Mouse (Mus musculus) lung, postnatal 4 days (tissue): ENCODE results near the gene Ubr2.
A peak's percentile ranks its signal among the peaks of the same experiment; 100 is the strongest.

Source experiments
- DNase-seq, 2 experiments: peaks; one replicate each; pipeline ENCODE4 v3.0.0; 2021

Ubr2 gene

DNA sequence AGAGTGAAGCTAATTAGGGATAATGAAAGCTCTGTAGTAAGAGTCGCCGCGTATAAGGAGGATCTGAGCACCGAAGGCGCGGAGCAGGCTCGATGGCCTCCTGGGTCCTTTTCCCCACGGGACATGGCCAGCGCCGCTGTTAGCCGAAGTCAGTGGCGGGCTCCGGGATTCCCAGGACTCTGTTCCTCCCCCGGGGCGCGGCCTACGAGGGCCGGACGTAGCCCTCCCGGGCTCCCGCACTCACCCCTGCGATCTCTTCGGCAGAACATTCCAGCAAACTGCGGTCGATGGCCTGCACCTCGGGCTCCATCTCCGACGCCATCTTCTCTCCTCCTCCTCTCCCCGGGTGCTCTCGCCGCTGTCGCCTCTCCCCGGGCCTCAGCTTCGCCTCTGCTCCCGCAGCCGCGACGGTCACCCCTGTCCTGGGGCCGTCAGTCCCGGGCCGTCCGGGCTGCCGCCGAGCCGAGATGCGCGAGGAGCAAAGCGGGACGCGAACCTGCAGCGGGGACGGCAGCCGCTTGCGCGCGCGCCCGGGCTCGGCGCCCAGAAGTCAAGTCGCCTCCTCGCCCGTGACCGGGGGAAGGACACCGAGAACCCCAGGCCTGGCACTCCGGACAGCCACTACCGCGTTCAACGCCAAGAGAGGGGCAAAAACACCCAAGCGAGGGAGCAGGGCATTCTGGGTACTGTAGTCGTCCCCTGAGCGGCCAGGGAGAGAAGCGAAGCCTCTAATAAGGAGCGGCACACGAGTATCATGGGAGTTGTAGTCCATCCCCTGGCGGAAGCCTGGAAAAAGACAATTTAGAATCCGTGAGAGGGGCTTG, at the start of gene Ubr2:
Gene Ubr2, minus strand, starts transcription at position 659 of the 824 bp plus-strand sequence.
- DNase-seq: peak; percentile 93 to 94

DNA sequence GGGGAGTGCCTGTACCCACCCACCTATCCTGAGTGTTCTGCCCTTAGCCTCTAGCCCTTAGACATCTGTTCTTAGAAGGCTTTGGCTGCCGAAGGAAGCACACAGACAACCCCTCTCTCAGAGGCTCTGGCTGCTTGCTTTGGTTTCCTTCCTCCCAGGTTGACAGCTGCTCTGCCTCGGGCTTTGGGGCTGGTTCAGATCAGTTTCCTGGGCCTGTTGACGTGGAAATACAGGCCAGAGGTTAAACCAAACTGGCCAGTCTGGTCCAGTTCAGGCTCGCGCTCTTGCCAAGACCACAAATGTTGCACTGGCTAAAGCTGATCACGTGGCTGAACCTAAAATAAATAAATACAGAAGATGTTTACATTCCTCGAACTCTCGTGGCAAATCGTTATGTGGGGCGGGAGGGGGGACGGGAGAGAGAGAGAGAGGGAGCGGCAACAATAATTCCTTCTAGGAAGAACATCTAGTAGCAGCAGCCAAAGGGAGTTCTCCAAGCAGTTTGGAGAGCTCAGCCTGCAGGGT, 49.5 kb upstream of the Ubr2 start:
- peak; percentile 74 to 89 for DNase-seq

DNA sequence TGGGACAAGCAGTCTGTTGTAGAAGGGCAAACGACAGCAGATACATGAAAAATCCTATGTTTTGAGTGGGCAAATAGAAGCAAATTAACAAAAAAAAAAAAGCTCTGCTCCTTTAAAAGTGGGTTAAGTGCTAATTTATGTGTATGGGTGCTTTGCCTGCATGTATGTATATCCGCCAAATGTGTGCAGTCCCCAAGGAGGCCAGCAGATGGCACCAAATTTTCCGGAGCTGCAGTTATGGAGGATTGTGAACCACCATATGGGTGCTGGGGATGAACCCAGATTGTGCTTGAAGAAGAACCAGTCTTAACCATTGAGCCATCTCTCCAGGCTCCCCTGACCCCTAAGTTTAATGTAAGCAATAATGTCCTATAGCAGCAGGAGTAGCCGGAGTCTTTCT, 47.6 kb upstream of the Ubr2 start:
- no peak for DNase-seq

DNA sequence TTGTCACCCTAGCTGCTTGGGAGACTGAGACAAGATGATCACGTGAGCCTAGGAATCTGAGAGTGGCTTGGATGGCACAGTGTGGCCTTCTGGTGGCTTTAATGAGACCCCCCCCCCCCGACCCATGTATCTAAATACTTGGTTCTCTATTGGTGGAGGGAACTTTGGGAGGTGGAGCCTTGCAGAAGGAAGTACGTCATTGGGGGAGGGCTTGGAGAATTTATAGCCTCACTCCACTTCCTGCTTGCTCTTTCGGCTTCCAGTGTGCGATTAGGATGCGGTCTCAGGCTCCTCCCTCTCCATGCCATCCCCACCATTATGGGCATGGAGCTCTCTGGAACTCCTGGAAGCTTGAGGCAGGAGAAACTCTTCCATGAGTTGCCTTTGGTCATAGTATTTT, 46.1 kb upstream of the Ubr2 start:
- no peak for DNase-seq

DNA sequence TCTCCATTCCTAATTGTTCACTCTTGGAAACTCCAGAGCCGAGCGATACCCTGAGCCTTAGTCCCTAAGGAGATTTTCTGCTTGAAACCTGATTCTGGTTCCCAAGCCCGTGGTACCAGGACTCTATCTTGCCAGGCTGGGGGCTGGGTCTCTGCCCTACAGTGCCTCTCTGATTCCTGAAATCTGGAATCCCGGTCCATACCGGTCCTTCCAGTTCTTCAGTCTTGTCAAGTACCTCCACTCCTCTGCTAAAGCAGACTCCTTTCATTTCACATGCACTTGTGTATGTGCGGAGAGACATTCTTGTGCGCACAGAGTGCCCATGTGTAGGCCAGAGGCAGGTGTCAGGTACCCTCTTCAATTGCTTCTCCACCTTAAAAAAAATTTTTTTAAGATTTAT, 44.8 kb upstream of the Ubr2 start:
- DNase-seq: peak in 1 of 2 experiments; percentile 19

DNA sequence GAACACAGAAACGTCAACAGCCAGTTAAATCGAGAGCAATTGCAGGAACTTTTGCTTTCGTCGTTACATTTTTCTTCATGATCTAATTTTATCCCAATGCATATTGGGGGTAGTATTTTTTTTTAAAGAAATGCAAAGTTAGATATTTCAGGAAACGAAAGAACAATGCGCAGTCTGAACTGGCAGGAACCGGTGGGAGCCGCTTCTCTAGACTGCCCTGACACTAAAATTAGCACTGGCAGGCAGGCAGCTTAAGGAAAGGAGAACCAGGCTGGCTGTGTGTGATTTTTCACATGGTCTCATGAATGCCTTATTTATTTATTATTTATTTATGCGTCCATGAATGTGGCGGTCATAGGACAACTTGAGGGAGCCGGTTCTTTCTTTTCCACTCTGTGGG, 44.3 kb upstream of the Ubr2 start:
- DNase-seq: peak in 1 of 2 experiments; percentile 18

DNA sequence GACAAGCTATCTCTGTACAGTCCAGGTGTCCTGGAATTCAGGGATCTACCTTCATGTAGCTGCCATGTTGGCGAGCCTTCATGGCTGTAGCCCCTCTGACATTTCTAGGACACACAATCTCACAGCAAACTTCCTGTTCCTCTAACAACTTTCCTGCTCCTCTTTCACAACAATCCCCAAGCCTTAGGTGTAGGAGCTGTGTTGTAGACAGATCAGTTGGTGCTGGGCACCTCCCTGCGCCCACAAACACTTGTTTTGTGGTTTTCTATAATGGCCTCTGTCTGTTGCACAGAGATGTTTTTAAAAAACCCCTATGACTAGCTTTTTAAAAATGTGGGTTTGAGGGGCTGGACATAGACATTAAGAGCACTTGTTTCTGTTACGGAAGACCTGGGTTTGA, 40.3 kb upstream of the Ubr2 start:
- no peak for DNase-seq

DNA sequence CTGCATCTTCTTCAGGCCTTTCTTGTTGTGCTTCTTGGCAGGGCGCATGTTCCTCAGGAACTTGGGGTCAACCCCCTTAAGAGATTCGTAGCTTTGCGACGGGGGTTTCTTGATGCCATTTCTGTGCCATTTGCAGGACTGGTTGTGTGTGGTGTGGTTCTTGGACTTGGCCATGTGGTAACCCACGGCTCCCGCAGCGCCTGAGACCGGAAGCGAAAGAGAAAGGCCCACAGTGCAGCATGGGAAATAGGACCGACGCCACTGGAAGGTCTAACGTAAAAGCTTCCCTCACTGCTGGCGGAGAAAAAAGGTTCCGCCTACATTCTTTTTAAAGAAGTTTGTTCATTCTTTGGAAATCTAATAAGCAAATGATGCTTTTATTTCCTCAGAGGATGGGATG, 32.5 kb upstream of the Ubr2 start:
- no peak for DNase-seq

DNA sequence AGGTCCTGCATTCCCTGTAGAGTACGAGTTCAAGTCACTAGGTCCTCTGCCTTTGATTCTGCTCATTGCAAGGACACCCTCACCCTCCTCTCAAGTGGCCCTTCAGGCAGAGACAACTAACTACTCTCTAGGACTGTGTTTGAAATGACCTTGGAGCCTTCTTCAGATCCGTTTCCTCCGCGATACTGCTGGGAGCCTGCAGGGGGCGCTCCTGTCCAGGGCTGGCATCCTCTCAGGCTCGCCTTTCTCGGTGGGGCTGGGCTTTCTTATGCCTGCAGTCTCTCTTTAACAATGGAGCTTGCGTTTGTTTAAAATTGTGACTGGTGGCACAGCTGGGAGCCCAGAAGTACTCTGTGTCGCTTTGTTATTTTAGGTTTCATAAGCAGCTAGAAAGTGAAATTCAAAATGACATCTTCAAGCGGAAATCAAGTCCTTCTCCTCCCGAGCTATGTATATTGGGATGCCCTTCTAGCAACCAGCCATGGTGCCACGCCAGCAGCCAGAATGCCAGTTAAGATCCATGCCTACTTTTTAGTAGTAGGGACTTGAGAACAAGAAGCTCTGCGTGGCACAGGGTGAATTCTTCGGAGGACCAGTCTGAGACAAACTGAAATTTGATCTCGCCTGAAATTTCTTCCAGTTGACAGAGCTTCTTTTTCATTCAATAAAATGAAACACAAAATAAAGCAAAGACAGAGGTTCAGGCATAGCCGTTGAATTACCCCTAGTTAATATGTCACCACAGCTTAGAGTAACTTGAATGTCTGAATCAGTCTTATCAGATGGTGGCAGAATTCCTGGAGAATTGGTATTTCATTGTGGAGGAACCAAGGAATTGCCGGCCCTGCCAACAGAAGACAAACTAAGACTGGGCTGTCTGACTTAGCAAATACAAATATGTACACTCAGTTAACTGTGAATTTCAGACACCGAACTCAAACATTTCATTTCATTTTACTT, 28.8 kb upstream of the Ubr2 start:
- DNase-seq: peak; percentile 85 to 91

DNA sequence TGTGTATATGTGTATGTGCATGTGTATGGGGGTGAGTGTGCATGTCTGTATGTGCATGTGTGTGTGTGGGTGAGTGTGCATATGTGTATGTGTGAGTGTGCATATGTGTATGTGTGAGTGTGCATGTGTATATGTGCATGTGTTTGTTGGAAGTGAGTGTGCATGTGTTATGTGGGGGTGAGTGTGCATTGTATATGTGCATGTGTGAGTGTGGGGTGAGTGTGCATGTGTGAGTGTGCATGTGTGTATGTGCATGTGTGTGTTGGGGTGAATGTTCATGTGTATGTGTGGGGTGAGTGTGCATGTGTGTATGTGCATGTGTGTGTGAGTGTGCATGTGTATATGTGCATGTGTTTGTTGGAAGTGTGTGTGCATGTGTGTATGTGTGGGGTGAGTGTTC, 24.2 kb upstream of the Ubr2 start:
- DNase-seq: no peak

DNA sequence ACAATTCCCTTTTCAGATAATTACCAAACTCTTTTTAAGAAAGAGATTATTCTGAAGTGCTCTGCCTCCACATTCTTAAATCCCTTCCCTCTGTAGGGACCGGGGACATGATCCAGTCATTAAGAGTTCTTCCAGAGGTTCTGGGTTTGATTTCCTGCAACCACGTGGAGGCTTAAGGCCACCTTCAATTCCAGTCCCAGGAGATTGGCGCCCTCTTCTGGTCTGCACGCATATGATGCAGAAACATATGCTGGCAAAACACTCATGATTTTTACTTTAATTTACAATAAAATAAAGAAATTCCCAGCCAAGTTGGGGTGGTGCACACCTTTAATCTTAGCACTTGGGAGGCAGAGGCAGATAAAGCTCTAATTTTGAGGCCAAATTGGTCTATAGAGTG, 23.3 kb upstream of the Ubr2 start:
- DNase-seq: peak in 1 of 2 experiments; percentile 65

DNA sequence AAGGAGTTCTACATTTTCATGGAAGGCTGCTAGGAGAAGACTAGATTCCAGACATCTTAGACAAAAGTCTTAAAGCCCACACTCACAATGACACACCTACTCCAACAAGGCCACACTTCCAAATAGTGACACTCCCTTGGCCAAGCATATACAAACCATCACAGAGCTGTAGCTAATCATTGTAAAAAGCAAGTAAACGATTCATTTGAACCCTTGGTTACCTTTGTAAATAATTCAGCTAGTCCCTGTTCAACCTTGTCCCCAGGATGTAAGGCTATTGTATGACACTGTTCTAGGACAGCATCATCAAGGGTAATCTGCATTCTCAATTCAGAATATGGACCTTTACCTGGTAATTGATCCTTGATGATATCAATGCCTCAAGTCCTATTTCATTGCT, 14.4 kb upstream of the Ubr2 start:
- DNase-seq: no peak

DNA sequence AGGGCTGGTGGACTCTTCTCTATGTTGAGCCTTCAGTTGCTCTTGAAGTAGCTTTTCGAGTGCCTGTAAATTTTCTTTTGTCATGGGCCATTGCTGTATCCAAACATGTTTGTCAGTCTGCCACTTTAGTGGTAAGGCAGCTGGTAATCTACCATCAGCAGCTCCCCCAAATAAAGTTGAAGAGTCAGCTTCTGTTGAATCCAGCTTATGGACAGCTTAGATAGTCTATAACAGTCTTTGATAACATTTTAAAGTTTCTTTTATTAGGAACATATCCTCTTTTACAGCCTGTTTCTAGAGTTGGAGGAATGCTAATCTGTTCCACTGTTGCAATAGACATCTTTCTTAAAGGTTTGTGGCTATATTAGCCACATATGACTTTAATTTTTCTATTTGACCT, 13.0 kb upstream of the Ubr2 start:
- no peak for DNase-seq

DNA sequence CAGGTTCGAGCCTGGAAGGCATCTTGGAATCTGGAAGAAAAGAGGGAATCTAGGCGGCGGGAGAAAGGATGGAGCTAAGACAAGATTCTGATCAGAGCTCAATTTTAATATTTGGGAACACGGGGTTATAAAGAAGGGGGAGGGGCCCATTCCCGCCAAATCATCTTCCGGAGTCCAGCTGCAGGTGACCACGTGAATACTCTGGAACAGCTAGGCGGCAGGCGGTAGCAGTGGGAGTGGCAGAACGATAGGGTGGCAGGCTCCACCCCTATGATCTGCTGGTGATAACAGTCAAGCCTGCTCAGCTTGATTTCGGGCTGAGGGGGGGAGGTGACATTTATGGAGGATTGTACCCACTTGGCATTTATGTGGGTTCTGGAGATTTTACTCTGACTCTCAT, 2.5 kb upstream of the Ubr2 start:
- peak in 1 of 2 experiments; percentile 37 for DNase-seq

DNA sequence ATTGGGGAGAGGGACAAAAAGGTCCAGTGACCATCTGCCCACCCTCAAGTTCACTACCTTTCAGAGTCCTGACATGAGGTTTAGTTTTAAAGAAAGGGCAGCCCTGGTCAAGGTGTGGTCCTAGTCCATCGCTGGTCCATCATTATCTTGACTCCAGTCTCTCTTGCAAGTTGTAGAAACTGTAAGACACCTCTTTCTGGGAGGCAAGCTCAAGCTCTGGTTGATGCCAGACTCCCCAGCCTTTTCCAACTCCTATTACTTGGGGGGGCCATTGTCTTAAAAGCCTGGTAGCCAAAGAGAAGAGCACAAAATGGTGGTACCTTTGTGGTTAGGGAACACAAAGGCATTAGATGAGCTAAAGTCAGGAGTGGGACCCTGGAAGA, 1.3 kb upstream of the Ubr2 start:
- DNase-seq: no peak

DNA sequence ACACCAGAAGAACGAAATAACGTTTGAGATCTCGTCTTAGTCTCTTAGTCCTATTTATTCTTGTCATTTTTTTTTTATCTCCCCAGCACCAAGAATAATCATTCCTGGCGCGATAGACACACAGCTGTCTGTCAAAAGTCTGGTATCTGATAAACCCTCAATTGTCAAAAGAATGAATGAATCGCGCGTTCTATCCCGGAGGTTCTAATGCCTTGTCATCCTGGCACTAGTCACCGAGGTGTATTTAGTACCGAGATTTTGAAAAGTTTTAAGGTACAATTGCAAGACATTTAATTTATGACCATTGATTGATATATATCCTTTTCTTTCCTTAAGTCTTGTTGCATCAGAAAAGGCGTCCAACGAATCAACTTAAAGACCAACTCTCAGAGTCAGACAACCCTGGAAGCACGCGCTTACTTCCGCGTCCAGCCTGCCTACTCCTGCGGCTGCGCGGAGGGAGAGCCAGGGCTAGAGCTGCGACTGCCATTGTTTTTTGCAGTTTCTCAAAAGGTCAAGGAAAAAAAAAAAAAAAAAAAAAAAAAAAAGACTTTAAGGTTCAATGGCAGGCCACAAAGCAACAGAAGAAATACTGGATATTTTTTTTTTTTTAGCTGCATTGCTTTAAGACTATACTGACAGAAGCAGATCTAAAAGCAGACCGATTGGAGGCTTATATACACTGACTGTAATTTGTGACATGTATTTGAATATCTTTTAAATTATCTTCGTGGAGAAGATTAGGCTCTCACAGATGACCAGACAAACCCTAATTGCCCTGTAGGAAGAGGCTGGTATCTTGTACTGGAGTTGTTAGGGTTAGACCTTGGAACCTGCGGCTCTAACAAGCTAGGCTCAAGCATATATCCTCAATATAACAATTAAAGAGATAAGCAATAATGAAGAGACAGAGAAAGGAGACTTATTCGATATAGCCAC, 635 bp upstream of the Ubr2 start:
- DNase-seq: peak; percentile 82 to 87

DNA sequence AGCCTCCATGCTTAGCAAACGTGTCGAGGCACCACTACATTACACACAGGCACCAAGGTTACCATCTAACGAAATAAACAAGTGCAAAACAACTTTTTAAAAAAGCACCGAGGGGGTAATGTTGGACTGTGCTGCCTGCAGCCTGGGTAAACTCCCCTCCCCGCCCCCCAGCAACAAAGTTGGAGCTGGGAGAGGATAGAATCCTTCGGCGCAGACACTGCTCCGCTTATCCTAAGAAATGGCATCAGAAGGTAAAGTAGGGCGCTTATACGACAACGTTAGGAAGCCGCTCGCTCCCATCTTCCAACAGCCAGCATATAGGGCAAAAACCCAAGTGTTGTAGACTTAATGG, 834 bp downstream of the Ubr2 start:
- no peak for DNase-seq

DNA sequence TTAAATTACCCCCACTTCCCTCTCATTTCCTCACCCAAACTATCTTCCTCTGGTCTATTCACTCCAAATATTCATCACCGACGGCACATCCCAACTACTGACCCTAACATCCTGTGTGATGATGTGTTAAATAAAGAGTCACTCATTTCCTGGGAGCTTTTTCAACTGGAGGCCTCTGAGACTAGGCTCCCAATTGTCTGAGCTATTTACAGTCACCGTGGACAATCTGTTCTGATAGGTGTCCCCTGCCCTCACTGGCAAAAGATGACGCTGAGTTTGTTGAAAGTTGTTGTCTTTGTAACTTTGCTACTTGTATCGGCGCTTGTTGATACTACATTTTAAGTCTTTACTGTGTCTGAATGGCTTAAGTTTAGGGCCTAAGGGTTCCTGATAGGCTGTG, 1.3 kb downstream of the Ubr2 start:
- DNase-seq: no peak

DNA sequence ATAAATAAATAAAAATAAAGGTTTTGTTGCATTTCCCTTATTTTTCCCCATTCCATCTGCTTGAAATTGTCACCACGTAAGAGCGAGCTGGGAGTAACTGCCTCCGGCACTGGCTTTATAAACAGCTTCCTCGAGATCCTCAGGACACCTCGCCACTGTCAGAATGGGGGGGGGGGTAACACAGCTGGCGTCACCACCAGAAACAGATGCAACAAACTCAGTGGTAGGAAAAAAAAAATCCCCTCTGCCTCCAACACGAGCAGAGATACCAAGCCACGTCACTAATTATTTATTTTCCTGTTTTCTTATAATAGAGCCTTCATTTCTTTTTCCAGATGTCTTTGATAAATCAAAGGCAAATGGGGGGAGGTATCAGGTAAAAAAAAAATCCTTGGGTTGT, 1.9 kb downstream of the Ubr2 start:
- no peak for DNase-seq

DNA sequence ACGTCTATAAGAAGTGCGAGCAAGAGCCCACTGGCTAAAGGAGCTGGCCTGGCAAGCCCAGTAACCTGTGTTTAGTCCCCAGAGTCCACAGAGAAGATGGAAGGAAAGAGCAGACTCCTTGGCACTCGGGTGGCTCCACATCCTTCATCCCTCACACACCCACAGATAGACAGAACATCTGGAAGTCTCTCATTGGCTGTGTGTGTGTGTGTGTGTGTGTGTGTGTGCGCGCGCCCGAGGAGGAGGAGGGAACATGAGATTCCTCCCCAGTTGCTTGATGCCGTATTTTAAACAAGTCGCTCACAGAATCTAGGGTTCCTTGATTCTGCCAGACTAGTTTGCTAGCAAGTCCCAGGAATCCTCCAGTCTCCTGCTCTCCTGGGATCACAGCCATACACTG, 3.6 kb downstream of the Ubr2 start:
- no peak for DNase-seq

DNA sequence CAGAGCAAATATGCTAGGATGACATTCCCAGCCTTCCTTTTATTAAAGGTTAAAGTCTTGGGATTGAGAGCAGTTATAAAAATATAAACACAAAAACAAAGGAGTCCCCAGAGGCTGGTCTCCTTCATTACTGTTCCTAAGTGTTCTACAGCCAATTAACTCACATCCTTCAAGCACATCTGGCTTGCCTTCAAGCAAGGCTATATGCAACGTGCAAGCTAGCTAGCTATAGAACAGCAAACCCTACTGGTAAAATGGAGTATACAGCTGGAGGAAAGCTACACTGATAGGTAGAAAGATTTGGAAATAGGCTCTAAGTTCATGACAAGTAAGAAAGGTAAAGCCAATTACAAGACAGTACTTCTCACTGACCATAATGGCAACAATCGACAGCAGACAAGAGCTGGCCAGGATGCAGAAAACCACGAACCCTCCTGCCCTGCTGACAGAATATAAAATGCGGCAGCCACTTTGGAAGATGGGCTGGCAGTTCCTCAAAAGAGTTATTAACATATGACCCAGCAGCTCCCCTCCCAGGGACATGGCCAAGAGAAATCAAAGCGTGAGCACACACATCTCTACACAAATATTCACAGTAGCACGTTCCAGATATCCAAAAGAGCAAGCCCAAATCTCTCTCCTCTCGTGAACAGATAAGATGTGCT, 4.5 kb downstream of the Ubr2 start:
- no peak for DNase-seq

DNA sequence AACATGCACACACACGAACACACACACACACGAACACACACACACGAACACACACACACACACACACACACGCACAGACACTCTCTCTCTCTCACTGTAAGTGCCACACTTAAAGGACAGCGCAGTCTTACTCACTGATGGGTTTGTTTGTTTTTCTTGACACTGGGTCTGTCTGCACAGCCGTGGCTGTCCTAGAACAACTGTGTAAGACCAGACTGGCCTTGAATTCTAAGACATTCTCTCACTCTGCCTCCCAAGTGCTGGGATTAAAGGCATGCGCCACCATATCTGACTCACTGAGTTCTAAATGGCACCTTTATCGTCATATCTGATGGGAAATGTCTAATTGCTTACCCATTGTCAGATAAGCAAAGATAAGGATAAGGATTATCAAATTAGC, 7.1 kb downstream of the Ubr2 start:
- DNase-seq: no peak
